ENCODE assay signal across 7 mouse cellular contexts in genomic region chr7:16286026-16286961, GRCm38 (mm10). TPM values are rescaled to one million over a fixed set of nuclear protein-coding genes. Genes with fewer than 3 reads are reported as not detected.
A peak's percentile ranks its signal among the peaks of the same experiment; 100 is the strongest.
DNase-seq lines count a peak whose midpoint lies in the region; ATAC-seq lines count a peak whose summit lies in the region.

Gene Ccdc9, minus strand, starts transcription at chr7:16286795.

- H3K9me3 ChIP-seq in embryonic facial prominence, embryonic 10.5 days: no peaks in the 10 kb centered on the region
- no peaks in the 10 kb centered on the region for H3K9me3 ChIP-seq in limb, embryonic 10.5 days (replicated peaks)
- H3K9me3 ChIP-seq in midbrain, embryonic 13.5 days: no peaks in the 10 kb centered on the region

- H3K9ac ChIP-seq in midbrain, embryonic 13.5 days (replicated peaks): peak within 1 kb of the TSS; percentile 74

- ATAC-seq in granulocyte monocyte progenitor cell, adult 5-6 weeks (replicated peaks; ENCODE audit: poor library complexity, severe bottlenecking): peak; percentile 77
- ATAC-seq in midbrain, embryonic 13.5 days: peak; percentile 96

- H3K27me3 ChIP-seq in embryonic facial prominence, embryonic 10.5 days (replicated peaks; ENCODE audit: low read depth, poor library complexity, severe bottlenecking): no peaks in the 10 kb centered on the region
- H3K27me3 ChIP-seq in limb, embryonic 10.5 days (ENCODE audit: low read depth, poor library complexity, severe bottlenecking): no peaks in the 10 kb centered on the region
- no peaks in the 10 kb centered on the region for H3K27me3 ChIP-seq in midbrain, embryonic 13.5 days

- peak within 1 kb of the TSS; percentile 56 for H3K4me2 ChIP-seq in midbrain, embryonic 13.5 days (replicated peaks)

- peaks cover 14% of the 10 kb centered on the region for H3K4me1 ChIP-seq in embryonic facial prominence, embryonic 10.5 days
- peaks cover 16% of the 10 kb centered on the region for H3K4me1 ChIP-seq in limb, embryonic 10.5 days
- peaks cover 13% of the 10 kb centered on the region for H3K4me1 ChIP-seq in midbrain, embryonic 13.5 days (replicated peaks)

- H3K4me3 ChIP-seq in embryonic facial prominence, embryonic 10.5 days: peak within 1 kb of the TSS; percentile 82
- H3K4me3 ChIP-seq in limb, embryonic 10.5 days: peak within 1 kb of the TSS; percentile 67
- H3K4me3 ChIP-seq in midbrain, embryonic 13.5 days (replicated peaks): peak within 1 kb of the TSS; percentile 70

- under 1% methylated on average over 70 of the region's 70 CpGs for WGBS in embryonic facial prominence, embryonic 10.5 days
- under 1% methylated on average over 70 of the region's 70 CpGs for WGBS in limb, embryonic 10.5 days
- under 1% methylated on average over 69 of the region's 70 CpGs for WGBS in midbrain, embryonic 13.5 days

- peak; percentile 100 for DNase-seq in adrenal gland, postnatal 10 days
- peak; percentile 100 for DNase-seq in embryonic facial prominence, embryonic 10.5 days (ENCODE audit: low spot score)
- peak; percentile 99 for DNase-seq in kidney, adult 11 months
- DNase-seq in limb, embryonic 10.5 days (ENCODE audit: low spot score): peak; percentile 99
- peak; percentile 99 for DNase-seq in spleen, adult 12 weeks (ENCODE audit: low spot score)

- H3K36me3 ChIP-seq in embryonic facial prominence, embryonic 10.5 days (replicated peaks): peaks cover 31% of the 10 kb centered on the region
- peaks cover 31% of the 10 kb centered on the region for H3K36me3 ChIP-seq in limb, embryonic 10.5 days
- H3K36me3 ChIP-seq in midbrain, embryonic 13.5 days: peaks cover 30% of the 10 kb centered on the region

- H3K27ac ChIP-seq in embryonic facial prominence, embryonic 10.5 days (replicated peaks): peak within 1 kb of the TSS; percentile 97
- peak within 1 kb of the TSS; percentile 96 for H3K27ac ChIP-seq in limb, embryonic 10.5 days
- H3K27ac ChIP-seq in midbrain, embryonic 13.5 days: peak within 1 kb of the TSS; percentile 95

RNA-seq across cellular contexts. Expression of gene Ccdc9, which starts in this region (rescaled TPM):
- 10 to 100 TPM; 54.7 to 67.5 TPM for total RNA-seq in adrenal gland, postnatal 10 days (2021)
- 27.1 and 27.5 TPM in 2 replicates for polyA plus RNA-seq in embryonic facial prominence, embryonic 10.5 days (2016; fragmentation: Nextera tagmentation; extraction: Ambion mirVana)
- total RNA-seq in granulocyte monocyte progenitor cell, adult 5-6 weeks (2014; fragmentation: Nextera tagmentation): 31.7 and 50.9 TPM in 2 replicates
- 54.0 and 62.0 TPM in 2 replicates for total RNA-seq in granulocyte monocyte progenitor cell, adult 5-6 weeks (2017)
- polyA plus RNA-seq in limb, embryonic 10.5 days (2016; fragmentation: Nextera tagmentation; extraction: Ambion mirVana): 36.3 and 36.8 TPM in 2 replicates
- polyA plus RNA-seq in midbrain, embryonic 13.5 days (2015; fragmentation: Nextera tagmentation; extraction: Ambion mirVana): 22.5 and 39.4 TPM in 2 replicates

Comparison
In these comparisons a context has a peak if more than half of its experiments do, and no peak if none do; other contexts are left out.
1. Peak in every context shown above with its lines: DNase-seq, ATAC-seq, H3K4me3 ChIP-seq and H3K27ac ChIP-seq.